Mouse (Mus musculus) spleen, embryonic (tissue): ENCODE data around the gene Gm20388.

Source experiments
- CTCF ChIA-PET: fragments of 350-600 bp; sonication (Branson Sonifier 250); formaldehyde crosslinking; loops from one replicate; lab custom pipeline; 2022; lab: Charles Lee

The Gm20388 gene

DNA sequence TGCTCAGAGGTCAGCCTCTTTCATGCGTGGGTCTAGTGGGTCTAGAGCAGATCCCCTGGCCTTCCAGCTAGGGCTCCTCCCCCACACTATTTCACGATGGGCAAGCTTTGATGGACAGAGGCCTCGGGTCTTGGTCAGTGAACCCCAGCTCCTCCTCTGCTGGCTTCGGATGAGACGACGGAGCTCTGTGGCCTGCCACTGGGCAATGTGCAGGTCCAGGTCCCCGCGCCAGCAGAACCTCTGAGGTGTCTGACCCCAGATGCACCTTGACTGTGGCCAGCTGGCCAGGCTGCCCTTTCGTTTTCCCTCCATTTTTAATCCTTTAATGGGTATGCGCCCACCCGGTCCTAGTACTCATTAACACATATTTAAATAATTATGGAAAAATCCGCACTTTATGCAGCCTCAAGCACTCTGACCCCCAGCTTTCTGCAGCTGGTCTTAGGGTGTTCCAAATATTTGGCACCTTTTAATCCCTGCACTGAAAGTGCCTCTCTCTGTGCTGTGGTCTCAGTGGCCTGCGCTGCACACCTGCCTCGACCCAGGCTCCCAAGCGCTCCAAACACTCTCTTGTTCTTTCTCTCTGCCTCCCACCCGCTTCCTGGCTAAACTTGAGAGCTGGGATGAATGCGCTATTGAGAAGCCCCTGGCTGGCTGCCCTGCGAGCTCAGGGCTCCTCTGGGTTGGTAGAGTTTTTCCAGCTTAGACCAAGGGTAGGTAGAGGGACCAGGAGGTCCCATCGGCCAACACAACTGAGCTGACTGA is 1293.2 kb downstream of the Gm20388 start:
- CTCF ChIA-PET: no interaction called here

DNA sequence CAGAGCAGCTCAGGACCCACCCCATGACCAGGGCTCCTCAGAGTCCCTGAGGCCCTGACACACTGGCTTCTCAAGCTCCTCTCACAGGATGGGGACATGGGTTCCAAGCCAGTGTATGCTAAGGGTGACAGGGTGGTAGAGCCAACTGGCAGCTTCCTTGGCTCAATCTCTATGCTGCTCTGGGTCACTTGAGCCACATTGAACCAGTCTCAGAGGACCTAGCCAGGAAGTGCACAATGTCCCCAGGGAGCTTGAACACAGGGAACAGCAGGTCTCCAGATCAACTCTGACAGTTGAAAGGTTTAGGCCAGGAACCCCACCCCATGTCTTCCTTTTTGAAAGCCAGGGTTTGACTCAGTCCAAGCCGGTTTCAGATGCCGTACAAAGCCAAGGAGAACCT is 1296.5 kb downstream of the Gm20388 start:
- CTCF ChIA-PET: no interaction called here

DNA sequence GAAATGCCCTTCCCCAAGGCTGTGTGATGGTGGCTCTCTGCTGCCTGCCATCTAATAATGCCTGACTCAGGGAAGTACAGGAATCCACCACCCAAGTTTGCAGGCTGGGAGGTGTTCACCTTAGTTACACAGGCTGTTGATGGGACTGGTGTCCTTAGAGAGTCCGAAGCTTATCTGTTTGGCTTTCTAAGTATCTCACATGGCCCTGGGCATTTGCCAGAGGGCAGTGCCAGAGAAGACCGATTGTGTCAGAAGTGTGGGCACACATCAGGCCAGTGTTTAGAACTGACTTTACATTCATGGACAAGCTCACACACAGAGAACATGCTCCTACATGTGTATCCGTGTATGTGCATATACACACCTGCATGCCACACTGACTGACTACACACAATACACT is 1300.0 kb downstream of the Gm20388 start:
- CTCF ChIA-PET: no interaction called here

DNA sequence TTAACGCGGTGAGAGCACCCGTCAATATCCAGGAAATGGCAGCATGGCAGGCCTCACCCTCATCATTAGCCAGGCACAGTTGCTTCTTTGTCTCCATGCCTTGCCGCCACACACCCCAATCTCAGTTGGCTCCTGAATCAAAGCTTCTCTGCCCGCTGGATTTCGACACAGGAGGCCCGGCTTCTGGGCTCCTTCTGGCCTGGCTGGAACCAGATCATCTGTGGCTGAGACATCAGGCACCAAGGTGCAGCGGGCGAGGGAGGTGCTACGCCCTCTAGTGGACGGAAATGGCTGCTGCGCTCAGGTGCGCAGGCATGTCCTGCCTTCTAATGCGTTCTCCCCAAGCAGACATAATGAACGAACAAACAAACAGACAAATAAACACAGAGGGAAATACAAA is 1302.6 kb downstream of the Gm20388 start:
- CTCF ChIA-PET: interaction anchor here (0.5 kb wide), 1 partner anchor 798 kb away, joined by 3 read pairs; no protein-coding TSS in a partner anchor

GRCm38 (mm10) chr8:121213651-121214050 is 1303.0 kb downstream of the Gm20388 start:
- CTCF ChIA-PET: interaction anchor here (0.5 kb wide), 1 partner anchor 799 kb away, joined by 3 read pairs; no protein-coding TSS in a partner anchor

DNA sequence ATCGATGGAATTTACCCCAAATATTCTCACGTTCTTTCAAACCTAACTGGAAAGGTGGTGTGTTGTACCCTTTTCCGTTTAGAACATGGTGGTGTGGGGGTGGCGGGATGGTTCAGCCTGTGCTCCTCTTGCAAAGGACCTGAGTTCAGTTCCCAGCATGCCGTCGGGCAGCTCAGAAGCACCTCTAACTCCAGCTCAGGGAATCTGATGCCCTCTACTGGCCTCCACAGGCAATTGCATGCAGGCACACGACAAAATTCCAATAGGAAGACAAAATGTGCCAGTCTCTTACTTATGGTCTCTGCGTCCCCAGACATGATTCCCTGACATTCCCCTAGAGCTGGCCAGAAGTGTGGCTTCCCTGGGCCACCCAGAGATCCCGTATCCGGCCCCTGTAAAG is 1304.3 kb downstream of the Gm20388 start:
- CTCF ChIA-PET: no interaction called here

- CTCF ChIA-PET: no interaction called here
Observed at GRCm38 (mm10) chr8:121216441-121216949, 1305.9 kb downstream of the Gm20388 start.

- CTCF ChIA-PET: interaction anchor here (1.2 kb wide), 1 partner anchor 106 kb away, joined by 7 read pairs; no protein-coding TSS in a partner anchor
Observed at GRCm38 (mm10) chr8:121218486-121218885, 1307.8 kb downstream of the Gm20388 start.

GRCm38 (mm10) chr8:121220103-121220899 is 1309.7 kb downstream of the Gm20388 start:
- CTCF ChIA-PET: no interaction called here

DNA sequence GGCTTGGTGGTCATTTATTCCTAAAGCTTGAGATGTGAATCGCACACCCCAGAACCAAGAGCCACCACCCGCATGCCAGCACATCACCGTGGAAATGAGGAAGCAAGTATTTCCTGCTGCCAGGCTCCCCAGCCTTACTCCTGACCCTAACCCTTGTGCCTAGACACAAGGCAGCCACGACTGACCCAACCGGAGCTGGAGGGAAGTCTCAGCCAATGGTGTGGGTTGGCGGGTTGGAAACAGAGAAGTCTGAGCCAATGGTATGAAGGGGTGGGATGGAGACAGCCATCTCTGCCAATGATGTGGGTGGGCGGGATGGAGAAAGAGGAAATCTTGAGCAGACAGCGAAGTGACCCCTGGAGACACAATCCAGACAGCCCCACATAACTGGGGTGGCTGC is 1314.1 kb downstream of the Gm20388 start:
- CTCF ChIA-PET: interaction anchor here (0.7 kb wide), 1 partner anchor 934 kb away, joined by 4 read pairs; no protein-coding TSS in a partner anchor

DNA sequence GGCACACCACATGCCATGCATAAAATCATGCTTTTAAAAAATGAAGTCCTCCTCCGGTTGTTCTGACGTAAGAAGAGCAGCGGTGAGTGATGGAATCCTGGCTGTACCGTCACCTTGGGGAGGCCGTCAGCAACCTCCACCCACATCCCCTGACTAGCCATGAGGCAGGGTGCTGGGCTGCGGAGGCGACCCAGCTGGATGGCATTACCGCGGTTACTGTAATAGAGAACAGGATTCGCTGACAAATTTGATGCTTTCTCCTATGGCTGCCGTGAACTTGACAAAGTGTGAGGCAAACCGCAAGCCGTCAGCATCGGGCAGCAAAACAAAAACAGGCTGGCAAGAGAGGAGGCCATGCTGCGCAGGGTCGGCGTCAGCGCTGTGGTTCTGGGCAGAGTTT is 1317.1 kb downstream of the Gm20388 start:
- CTCF ChIA-PET: no interaction called here

GRCm38 (mm10) chr8:121228892-121229291 is 1318.3 kb downstream of the Gm20388 start:
- CTCF ChIA-PET: no interaction called here

DNA sequence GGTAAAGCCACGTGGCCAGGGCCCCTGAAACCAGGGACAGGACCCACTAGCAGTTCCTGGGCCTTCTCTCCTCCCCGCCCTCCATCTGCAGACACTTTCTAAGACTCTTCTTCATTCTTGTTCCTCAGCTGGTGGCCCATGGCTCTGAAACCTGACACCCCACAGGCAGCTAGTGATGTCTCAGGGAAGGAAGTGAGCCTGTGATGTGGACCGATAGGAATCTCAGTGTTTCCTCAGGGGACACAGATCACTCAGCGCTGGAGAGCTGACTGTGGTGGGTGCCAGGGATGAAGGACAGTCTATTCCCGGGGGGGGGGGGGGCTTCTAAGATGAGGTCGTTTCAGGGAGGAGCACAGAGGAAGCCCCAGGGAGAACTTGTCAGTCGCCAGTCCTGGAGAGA is 1318.9 kb downstream of the Gm20388 start:
- CTCF ChIA-PET: interaction anchor here (0.6 kb wide), 1 partner anchor 148 kb away, joined by 4 read pairs; no protein-coding TSS in a partner anchor

DNA sequence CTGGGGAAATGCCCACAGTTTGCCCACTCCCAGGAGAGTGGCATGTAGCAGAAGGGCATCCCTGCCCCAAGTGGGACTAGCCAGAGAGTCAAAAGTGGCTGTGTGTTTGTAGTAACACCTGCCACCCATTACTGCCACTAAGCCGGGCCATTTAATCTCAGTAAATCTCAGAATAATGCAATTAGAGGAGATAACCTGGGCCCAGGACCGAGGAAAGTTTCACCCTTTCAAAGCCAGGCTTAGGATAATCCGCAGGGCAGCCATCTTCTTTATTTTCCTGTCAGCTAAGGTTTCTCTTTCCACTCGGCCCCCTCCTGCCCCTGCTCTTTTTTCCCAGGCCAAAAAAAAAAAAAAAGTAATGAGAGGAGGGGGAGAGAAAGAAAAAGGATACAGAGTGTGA is 1322.6 kb downstream of the Gm20388 start:
- CTCF ChIA-PET: no interaction called here

DNA sequence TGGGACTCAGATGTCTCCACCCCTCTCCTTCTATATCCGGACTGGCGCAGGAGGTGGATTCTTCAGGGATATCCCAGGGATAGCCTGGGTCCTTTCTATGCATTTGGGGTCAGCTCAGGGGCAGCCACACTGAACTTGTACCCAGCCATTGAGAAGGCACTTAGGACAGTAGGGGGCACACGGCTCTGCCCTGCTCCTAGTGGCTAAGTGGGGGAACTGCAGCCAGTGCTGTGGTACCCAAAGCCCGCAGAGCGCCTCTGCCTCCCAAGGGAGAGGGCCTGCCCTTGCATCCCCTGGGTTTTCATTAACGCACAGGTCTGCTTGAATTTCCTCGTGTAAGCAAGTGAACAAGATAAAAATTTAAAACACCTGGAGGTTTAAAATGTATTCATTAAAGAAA is 1324.3 kb downstream of the Gm20388 start:
- CTCF ChIA-PET: no interaction called here

GRCm38 (mm10) chr8:121239640-121240039 is 1329.0 kb downstream of the Gm20388 start:
- CTCF ChIA-PET: no interaction called here

DNA sequence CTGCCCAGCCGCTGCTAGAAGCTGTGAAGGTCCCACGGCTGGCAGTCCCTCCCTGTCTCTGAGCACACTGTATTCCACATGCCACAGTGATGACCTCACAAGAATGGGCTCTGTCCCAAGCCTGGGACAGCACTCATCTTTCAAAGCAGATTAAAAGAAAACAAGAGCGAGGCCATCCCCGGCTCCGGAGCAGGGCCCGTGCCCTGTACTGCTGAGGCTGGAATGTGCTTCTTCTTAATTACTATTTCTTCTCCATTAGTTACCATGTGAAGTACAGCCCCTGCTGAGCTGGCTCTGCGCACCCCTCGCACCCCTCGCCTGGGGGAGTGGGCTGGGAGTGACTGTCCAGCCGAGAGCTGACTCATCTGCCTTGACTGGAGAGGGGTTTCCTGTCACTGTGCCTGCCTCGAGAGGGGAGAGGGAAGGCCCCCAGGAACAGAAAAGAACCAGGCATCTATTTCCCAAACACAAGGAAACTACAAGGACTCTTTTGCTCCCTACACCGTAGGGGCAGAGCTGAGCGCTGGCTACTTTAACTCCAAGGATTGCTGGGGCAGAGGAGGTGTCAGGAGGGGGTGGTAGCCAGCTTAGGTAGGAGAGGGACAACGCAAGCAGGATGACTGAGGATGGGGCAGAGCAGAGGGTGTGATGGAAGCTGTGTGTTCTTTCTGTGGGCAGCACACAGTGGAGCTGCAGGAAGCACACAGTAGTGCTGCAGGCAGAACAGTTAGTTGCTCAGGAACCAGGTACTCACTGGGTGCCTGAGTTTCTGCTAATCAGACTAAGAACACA is 1331.3 kb downstream of the Gm20388 start:
- CTCF ChIA-PET: interaction anchor here (0.6 kb wide), 1 partner anchor 10 kb away, joined by 4 read pairs; no protein-coding TSS in a partner anchor

DNA sequence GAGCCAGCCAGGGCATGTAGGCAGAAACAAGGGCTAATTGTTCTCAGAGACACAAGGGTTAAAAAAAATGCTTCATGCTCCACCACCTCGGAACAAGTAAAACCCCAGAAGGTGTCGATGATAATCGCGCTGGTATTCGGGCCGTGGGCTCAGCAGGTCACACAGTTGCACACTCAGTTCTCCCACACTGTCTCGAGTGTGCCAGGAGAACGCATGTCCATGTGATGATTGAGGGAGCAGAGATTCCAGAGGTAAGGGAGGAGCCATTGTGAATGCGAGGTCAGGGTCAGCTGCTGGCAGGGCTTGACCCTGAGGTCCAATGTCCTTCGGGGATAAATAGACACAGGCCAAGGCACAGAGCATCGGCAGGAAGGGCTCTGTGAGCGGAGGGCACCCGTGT is 1332.0 kb downstream of the Gm20388 start:
- CTCF ChIA-PET: no interaction called here

DNA sequence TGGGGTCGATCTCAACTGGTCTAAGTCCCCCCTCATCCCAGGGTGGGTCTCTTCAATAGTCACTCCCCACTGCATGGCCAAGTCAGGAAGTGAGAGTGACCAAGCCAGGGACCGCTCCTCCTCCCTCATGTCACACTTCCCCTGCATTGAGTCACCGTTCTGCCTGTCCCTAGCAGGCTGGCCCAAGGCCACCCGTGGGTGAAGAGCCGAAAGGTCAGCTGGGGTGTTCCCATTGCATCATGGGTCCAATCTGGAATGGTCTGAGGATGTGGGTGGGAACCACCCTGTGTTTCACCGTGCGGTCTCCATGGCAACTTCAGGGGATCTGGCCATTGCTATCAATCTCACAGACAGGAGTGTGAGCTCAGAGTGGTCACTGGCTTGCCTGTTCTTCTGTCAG is 1338.2 kb downstream of the Gm20388 start:
- CTCF ChIA-PET: no interaction called here

- CTCF ChIA-PET: no interaction called here
Observed at GRCm38 (mm10) chr8:121249433-121249832, 1338.8 kb downstream of the Gm20388 start.

GRCm38 (mm10) chr8:121251089-121251488 is 1340.4 kb downstream of the Gm20388 start:
- CTCF ChIA-PET: no interaction called here
